Mouse (Mus musculus) forebrain, postnatal 0 days (tissue): Measurements from ENCODE around the gene Pts. TPM values are rescaled to one million over a fixed set of nuclear protein-coding genes. Genes with fewer than 3 reads are reported as not detected.

Experiments used
- ATAC-seq: fragments of 200-750 bp; cut with Nextera tagmentation; 2 replicates; pipeline ENCODE4 v1.8.0; 2017; ENCODE audit warnings: mild to moderate bottlenecking, moderate library complexity
- DNase-seq: peaks from one replicate; pipeline ENCODE4 v3.0.0-alpha.2; 2015
- H3K27ac ChIP-seq: fragments of 300-500 bp; sonication (generic); 2 replicates; pipeline ENCODE4 v1.5.1; 2014; ENCODE audit warnings: low read depth, mild to moderate bottlenecking, antibody characterized with exemption, low read length, moderate library complexity, mixed read lengths
- H3K27me3 ChIP-seq: fragments of 300-500 bp; sonication (generic); 2 replicates; pipeline ENCODE4 v1.6.1; 2014; ENCODE audit warnings: mild to moderate bottlenecking, low read length, mixed read lengths; ENCODE audit not compliant: insufficient read depth
- H3K36me3 ChIP-seq: fragments of 300-500 bp; sonication (generic); 2 replicates; pipeline ENCODE4 v1.6.1; 2014; ENCODE audit warnings: mild to moderate bottlenecking, moderate library complexity; ENCODE audit not compliant: insufficient read depth
- H3K4me1 ChIP-seq: fragments of 300-500 bp; sonication (generic); 2 replicates; pipeline ENCODE4 v1.6.1; 2014; ENCODE audit warnings: antibody characterized with exemption; ENCODE audit not compliant: insufficient read depth
- H3K4me2 ChIP-seq: fragments of 300-500 bp; sonication (generic); 2 replicates; pipeline ENCODE4 v1.6.1; 2014; ENCODE audit warnings: low read depth, mild to moderate bottlenecking, moderate library complexity
- H3K4me3 ChIP-seq: fragments of 300-500 bp; sonication (generic); 2 replicates; pipeline ENCODE4 v1.5.1; 2014; ENCODE audit warnings: low read depth, low read length, mixed read lengths
- H3K9ac ChIP-seq: fragments of 300-500 bp; sonication (generic); 2 replicates; pipeline ENCODE4 v1.6.1; 2014; ENCODE audit warnings: mild to moderate bottlenecking
- H3K9me3 ChIP-seq: fragments of 300-500 bp; sonication (generic); 2 replicates; pipeline ENCODE4 v1.6.1; 2016; ENCODE audit warnings: low read length
- CTCF ChIP-seq: sonication (generic); IDR thresholded peaks from 2 replicates; pipeline ENCODE4 v1.5.1; 2016; ENCODE audit warnings: antibody characterized with exemption, control low read depth, low read depth
- WGBS: fragments of 180-500 bp; shearing (Covaris S2); extraction: QIAGEN DNeasy Blood & Tissue Kit; methylation state at CpG from one replicate; pipeline ENCODE4 v1.1.7; 2014; 5-methylcytosine and 5-hydroxymethylcytosine counted together
- polyA plus RNA-seq: library from polyadenylated mRNA; unstranded; fragments of >200 nt; fragmentation: Nextera tagmentation; extraction: Ambion mirVana; gene quantifications from 2 replicates; pipeline ENCODE4 v1.2.1, GENCODE M21; 2015
- total RNA-seq: library from RNA; depleted of rRNA; stranded (reverse); fragments of >200 nt; gene quantifications from 2 replicates; pipeline ENCODE4 v1.2.3, GENCODE M21; 2014

Pts gene
- total and polyA plus RNA-seq, 2 experiments from 2014 or later = 83.7 to 112 TPM

GRCm38 (mm10) chr9:50499781-50500180, 28.7 kb downstream of the Pts start:
- Histone ChIP-seq H3K36me3 (no peaks in the 10 kb centered on the region), H3K4me2 (no peak overlapping the region), H3K9me3 (no peaks in the 10 kb centered on the region), H3K4me1 (no peaks in the 10 kb centered on the region), H3K4me3 (no peak overlapping the region), H3K27me3 (no peaks in the 10 kb centered on the region), H3K27ac (no peak overlapping the region), H3K9ac (no peak overlapping the region)
- DNase-seq (no peak), ATAC-seq (no peak)
- WGBS = 81% methylated on average over 3 of the region's 3 CpGs
- TF ChIP-seq CTCF = no peak

- no peaks in the 10 kb centered on the region for H3K27me3 ChIP-seq
- H3K4me2 ChIP-seq = no peak overlapping the region
- TF ChIP-seq CTCF = no peak
- H3K4me3 ChIP-seq = no peak overlapping the region
- H3K9ac ChIP-seq = no peak overlapping the region
- no peaks in the 10 kb centered on the region for H3K4me1 ChIP-seq
- H3K27ac ChIP-seq = no peak overlapping the region
- WGBS = 85% methylated on average over 16 of the region's 16 CpGs
- no peaks in the 10 kb centered on the region for H3K36me3 ChIP-seq
- no peak for ATAC-seq
- no peaks in the 10 kb centered on the region for H3K9me3 ChIP-seq
- DNase-seq = no peak
These were observed 29.7 kb downstream of the Pts start for GRCm38 (mm10) chr9:50498815-50499214.

- Histone ChIP-seq H3K4me2 (no peak overlapping the region), H3K4me1 (no peaks in the 10 kb centered on the region), H3K9me3 (no peaks in the 10 kb centered on the region), H3K36me3 (no peaks in the 10 kb centered on the region), H3K27me3 (no peaks in the 10 kb centered on the region), H3K27ac (no peak overlapping the region), H3K9ac (no peak overlapping the region), H3K4me3 (no peak overlapping the region)
- WGBS = 89% methylated on average over 2 of the region's 2 CpGs
- DNase-seq (no peak), ATAC-seq (no peak)
- TF ChIP-seq CTCF = no peak
These were observed 31.0 kb downstream of the Pts start for GRCm38 (mm10) chr9:50497536-50497935.

GRCm38 (mm10) chr9:50497076-50497475, 31.4 kb downstream of the Pts start:
- H3K27ac ChIP-seq = no peak overlapping the region
- no peak for DNase-seq
- TF ChIP-seq CTCF = no peak
- no peak for ATAC-seq
- H3K4me2 ChIP-seq = no peak overlapping the region
- H3K27me3 ChIP-seq = no peaks in the 10 kb centered on the region
- H3K4me1 ChIP-seq = no peaks in the 10 kb centered on the region
- H3K36me3 ChIP-seq = no peaks in the 10 kb centered on the region
- WGBS = 84% methylated on average over 6 of the region's 6 CpGs
- no peak overlapping the region for H3K9ac ChIP-seq
- H3K9me3 ChIP-seq = no peaks in the 10 kb centered on the region
- H3K4me3 ChIP-seq = no peak overlapping the region

GRCm38 (mm10) chr9:50496546-50496945, 32.0 kb downstream of the Pts start:
- H3K4me2 ChIP-seq = no peak overlapping the region
- WGBS = 23% methylated on average over 6 of the region's 6 CpGs
- H3K27me3 ChIP-seq = no peaks in the 10 kb centered on the region
- no peaks in the 10 kb centered on the region for H3K36me3 ChIP-seq
- ATAC-seq = no peak
- no peak overlapping the region for H3K27ac ChIP-seq
- no peaks in the 10 kb centered on the region for H3K4me1 ChIP-seq
- DNase-seq = no peak
- H3K4me3 ChIP-seq = no peak overlapping the region
- no peaks in the 10 kb centered on the region for H3K9me3 ChIP-seq
- no peak overlapping the region for H3K9ac ChIP-seq
- TF ChIP-seq CTCF = no peak

GRCm38 (mm10) chr9:50496151-50496505, 32.4 kb downstream of the Pts start:
- Histone ChIP-seq H3K9me3 (no peaks in the 10 kb centered on the region), H3K27me3 (no peaks in the 10 kb centered on the region), H3K4me1 (no peaks in the 10 kb centered on the region), H3K9ac (no peak overlapping the region), H3K4me2 (no peak overlapping the region), H3K36me3 (no peaks in the 10 kb centered on the region), H3K4me3 (no peak overlapping the region), H3K27ac (no peak overlapping the region)
- 23% methylated on average over 6 of the region's 6 CpGs for WGBS
- no peak for TF ChIP-seq CTCF
- no peak for ATAC-seq
- no peak for DNase-seq

- no peak overlapping the region for H3K27ac ChIP-seq
- no peaks in the 10 kb centered on the region for H3K36me3 ChIP-seq
- no peak overlapping the region for H3K9ac ChIP-seq
- no peaks in the 10 kb centered on the region for H3K27me3 ChIP-seq
- H3K9me3 ChIP-seq = no peaks in the 10 kb centered on the region
- no peaks in the 10 kb centered on the region for H3K4me1 ChIP-seq
- DNase-seq (no peak), ATAC-seq (no peak)
- no peak overlapping the region for H3K4me3 ChIP-seq
- TF ChIP-seq CTCF = no peak
- H3K4me2 ChIP-seq = no peak overlapping the region
- WGBS = 78% methylated on average over 10 of the region's 10 CpGs
These were observed 32.9 kb downstream of the Pts start for GRCm38 (mm10) chr9:50495405-50496150.
